Mouse (Mus musculus) common myeloid progenitor, adult 5-6 weeks (primary cell): ENCODE measurements around the gene Rftn1. TPM values are rescaled to one million over a fixed set of nuclear protein-coding genes. Genes with fewer than 3 reads are reported as not detected.
A peak's percentile ranks its signal among the peaks of the same experiment; 100 is the strongest.

Source experiments
- ATAC-seq: replicated peaks from 2 replicates; pipeline ENCODE4 v1.8.0; 2016; ENCODE audit warnings: low read depth, mild to moderate bottlenecking, moderate TSS enrichment, inconsistent platforms; ENCODE audit not compliant: poor library complexity, severe bottlenecking
- total RNA-seq: library from RNA; stranded (forward); fragments of 200-1000, 187-1606 nt; gene quantifications from 2 replicates; pipeline ENCODE4 v1.2.3, GENCODE M21; 2017

Rftn1 gene
- total RNA-seq, 1 experiment from 2014 or later = 43.0 TPM

DNA sequence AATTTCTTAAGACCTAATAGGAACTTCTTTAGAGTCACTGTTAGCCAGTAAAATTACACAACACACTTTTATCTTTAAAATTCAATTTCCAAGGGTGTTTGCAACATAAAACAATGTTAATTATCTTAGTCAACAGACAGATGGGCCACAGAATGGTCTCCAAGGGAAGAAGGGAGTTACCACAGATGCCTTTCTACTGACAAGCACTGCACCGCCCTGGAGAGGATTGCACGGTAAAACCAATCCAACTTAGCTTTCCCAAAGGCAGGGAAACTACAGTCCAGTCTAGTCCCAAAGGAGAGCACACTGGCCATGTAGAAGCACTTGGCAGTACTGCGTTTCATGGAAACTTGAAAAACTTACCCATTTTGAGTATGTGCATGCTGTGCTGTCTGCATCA is 89.1 kb downstream of the Rftn1 start:
- ATAC-seq = no peak

DNA sequence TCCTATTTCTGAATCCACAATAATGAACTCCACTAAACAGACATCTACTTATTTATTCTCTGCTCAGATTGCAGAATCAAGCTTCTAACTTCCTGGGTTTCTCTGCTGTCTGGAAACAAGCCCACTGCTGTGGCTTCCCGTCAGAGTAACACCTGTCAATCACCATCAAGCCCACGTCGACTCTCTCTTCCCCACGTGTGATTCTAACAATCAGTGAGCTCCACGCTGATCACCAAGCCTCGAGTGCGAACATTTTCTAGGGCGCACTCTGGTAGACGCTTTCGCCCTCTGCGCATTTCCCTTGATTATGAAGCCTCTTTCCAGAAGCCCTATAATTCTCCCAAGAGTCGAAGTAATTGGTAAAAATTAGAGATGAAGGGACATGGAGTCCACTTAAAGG is 90.4 kb downstream of the Rftn1 start:
- ATAC-seq = no peak

DNA sequence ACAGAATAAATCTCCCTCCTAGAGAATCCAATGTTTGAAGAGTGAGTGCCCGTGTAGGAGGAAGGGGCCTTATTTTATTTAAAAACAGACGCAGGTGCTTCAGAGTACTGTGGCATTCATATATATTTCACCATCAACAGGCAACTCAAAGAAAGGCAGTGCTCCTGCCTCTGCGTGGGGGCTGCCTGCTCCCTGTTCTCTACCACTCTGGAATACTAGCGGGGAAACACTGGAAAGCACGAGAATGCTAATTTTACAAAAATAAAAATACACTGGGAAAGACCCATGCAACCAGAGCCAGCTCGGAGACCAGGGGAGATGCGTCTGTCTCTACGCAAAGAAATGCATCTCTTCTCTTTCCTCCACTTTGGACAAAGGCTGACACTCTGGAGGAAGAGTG is 91.1 kb downstream of the Rftn1 start:
- no peak for ATAC-seq

DNA sequence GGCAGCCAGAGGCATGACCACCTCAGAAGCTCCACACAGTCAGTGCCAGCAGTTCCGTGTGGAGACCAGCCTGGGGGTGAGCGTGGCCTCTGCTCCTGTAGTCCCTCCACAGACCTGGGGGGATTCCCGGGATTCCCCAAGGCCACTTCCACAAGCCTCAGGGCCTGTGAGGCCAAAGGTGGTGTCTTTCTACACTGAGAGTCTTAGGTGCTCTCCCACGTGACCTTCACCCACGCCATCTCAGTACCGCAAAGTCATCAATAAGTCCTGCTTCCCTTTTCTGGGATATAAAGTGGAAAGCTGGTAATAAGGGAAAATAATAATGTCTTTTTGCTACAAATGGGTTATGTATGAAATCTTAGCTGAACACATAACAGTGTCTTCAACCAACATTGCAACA is 92.2 kb downstream of the Rftn1 start:
- no peak for ATAC-seq

DNA sequence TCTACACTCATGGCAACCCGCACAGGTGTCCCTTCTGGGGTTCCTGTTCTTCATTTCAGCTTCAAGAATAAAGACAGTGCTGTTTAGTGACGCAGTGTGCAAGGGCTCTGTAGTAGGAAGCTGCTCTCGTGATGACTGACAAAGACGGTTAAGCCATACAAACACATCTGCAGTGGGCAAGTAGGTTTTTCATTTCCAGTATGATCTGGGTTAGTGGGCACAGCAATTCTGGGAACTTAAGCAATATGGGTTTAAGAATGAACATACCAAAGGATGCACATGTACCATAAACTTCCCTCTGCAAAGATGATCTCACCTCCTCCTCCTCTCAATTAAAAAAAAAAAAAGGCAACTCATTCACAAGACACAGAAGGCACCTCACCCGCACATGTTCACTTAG is 92.6 kb downstream of the Rftn1 start:
- peak; percentile 72 for ATAC-seq

DNA sequence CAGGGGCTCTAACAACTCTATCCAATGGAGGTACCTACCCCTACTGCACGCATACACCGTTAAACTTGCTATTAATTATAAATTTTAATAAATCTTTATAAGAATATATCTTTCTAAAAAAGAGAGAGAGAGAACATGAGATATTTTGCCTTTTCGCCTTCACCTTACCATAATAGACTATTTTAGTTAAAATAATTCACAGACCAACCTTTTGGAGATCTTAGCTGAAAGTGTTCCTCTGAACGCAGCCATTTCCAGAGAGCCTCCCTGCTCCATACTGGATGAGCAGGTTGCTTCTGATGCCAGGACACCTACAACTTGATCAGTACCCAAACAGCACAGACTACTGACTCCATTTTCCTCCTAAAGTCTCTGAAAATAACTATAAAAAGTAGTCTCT is 94.2 kb downstream of the Rftn1 start:
- ATAC-seq = no peak

DNA sequence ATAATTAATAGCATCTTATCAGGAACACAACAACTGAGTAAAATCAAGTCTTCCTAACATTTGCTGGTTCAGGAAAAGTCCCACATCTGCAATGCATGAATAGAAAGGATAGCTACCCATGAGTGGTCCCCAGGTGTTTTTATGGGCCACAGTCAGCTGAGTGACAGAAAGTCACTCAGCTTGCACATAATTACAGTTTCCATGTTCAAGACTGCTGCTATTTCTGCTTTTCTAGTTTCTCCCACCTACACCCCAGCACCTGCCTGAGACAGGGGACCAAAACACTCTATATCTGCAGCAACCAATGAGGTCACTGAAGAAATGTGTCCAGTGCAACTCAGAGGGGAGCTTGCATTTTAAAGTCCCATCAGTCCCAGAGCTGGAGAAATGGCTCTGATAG is 95.9 kb downstream of the Rftn1 start:
- ATAC-seq = no peak

DNA sequence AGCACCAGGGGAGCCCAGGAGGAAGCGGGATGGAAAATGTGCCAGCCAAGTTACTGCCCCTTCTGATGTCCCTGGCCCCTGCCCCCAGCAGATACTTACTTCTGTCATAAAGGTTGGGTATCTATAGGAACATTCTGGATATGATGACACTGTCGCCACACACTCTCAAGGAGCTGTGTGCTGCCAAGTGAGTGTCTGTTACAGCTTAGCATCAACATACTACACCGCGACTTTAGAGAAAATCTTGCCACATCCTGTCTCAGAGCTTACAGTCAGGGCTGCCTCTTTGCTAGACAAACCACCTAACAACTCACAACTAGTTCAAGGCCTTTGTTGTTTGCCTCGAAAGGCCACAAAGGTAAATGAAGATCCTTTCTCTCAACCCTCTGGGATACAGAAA is 96.4 kb downstream of the Rftn1 start:
- peak; percentile 6; the same call in 1 of the 2 replicates for ATAC-seq

DNA sequence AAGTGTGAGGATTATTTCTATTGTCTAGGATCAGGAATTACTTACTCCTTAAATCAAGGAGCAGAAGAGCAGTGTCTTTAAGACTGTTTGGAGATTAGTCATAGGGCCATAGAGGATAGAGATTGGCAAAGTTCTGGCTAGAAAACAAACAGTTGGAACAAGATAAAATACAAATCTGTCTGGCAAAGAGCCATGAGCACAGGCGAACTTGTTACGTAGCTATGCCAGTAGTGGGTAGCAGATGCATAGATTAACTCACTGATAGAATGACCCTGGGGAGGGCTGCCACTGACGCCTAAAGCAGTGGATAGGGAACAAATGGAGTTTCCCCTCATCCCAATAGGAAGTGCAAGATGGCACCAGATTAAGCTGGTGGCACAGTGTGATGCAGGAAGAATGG is 97.1 kb downstream of the Rftn1 start:
- no peak for ATAC-seq

DNA sequence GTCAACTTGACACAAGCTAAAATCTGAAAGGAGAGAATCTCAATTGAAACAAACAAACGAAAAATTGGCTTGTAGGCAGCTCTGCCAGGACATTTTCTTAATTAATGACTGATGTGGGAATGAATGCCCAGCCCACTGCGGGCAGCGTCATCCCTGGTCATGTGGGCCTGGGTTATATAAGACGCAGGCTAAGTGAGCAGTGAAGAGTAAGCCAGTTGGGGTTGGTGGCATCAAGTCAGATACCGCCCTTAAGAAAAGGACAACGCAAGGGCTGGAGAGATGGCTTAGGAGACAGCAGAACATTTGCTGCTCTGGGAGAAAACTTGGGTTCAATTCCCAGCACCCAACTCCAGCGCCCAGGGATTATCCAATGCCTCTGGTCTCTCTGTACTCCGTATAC is 97.6 kb downstream of the Rftn1 start:
- no peak for ATAC-seq

DNA sequence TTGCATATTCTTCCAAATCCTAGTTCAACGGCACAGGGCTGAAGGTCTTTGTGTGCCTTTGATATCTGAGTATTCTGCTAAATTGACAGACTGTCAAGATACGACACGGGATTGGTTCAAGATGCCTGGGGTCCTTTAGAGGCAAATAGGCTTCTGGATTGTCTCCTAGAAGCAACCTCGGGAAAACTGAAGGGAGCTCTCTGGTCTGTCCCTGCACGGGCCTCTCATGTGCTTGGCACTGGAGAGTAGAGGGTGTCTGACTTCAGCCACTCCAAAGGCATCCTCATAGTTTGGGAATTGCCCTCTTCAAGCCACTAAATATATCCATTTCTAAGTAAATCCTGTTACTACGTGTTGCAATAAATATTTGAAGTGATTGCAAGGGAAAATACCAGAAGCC is 98.6 kb downstream of the Rftn1 start:
- no peak for ATAC-seq

DNA sequence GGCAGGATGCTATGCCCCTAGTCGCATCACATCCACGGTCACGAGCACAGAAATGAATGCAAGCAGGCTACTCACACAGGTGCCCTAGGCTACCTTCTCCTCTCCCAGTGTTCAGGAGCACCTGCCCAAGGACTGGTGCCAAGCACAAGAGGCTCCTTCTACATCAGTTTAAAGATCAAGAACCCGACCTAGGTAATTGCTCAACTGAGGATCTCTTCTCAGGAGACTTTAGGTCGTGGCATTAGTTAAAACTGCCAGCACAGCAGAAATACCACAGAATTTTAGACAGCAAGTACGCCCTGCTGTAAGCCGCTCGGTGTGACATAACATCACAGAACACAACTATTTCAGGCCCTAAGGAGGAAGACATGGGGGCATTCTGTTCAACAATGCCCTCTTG is 100.7 kb downstream of the Rftn1 start:
- no peak for ATAC-seq

DNA sequence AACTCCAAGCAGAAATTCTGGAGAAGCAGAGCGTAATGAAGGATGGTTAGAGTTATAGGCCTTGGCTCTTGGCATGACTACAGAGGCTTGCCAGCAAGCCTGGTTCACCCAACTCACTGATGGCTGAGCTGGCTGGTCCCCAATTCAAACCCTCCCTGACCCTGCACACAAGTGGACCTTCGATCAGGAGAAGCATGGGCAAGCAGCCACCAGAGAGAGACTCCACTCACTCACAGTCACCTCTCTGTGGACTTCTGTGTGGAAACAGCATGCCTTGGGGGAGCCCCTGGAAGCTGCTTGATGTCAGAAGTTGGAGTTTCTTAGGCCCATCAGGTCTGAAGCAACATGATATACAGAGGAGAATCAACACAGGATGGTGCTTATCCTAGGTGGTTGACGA is 102.4 kb downstream of the Rftn1 start:
- no peak for ATAC-seq

DNA sequence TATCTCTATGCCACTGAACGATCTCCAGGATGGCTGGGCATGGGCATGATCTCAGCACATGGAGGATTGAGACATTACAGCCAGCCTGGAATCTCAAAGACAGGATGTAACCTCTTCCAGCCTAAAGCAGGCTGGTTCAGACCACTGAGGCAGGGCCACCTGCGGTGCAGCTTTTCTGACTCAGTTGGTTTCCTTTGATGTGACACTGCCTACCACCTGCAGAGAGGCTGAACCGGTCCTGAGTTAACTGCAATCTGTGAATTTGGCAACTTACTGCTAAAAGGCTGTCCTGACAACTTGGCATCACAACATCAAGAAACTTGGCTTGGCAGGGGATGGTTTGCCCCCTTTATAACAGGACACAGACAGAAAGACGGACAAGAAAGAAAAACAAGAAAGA is 103.6 kb downstream of the Rftn1 start:
- ATAC-seq = no peak

DNA sequence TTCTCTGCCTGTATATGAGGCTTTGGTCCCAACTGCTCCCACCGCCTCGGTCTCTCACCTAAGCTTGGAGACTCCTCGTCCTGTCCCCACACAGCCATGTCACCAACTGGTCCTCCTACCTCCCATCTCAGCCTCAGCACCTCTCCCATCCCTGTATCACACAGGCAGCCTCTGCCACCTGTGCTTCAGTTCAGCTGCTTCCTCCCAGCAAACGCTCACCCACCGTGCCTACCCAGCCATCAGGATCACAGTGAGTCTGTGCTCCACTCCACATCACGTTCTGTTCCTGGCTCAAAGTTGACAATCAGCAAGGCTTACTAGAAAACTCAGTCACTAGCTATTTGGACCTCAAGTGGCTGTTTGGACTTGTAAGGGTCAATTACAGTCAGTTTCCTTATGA is 105.8 kb downstream of the Rftn1 start:
- ATAC-seq = no peak

DNA sequence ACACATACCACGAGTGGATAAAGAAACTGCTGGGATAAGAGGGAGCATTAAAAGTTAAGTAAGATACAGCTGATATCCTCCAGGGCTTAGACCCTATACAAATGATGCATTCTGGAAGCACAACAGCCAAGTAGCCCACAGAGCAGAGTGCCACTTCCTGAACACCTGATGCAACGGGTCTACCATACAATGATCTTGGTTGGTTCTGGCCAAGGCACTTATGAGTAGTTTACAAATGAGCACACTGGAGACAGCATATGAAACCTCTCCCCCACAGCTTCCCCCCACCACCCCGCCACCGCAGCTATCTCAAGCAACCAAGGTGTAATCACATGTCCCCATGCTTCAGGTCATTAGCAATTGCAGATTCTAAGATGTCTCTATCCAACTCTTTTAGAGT is 106.5 kb downstream of the Rftn1 start:
- no peak for ATAC-seq

DNA sequence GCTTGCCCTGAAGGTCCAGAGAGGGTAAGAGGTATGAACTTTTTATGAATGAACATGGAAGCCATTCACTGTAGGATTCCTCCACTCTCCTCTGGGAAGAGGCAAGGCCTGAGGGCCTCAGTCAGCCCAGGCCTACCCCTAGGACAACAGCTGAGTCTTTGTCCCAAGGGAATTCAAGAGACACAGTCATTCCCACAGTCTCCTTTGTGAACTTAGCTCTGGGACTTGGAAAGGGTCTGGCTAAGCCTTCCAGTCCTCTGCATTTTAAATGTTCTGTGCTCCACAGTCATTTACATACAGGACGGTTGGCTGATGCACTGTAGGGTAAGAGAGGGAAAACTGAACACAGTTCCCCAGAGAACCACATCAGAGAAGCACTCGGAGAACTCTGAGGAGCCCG is 107.5 kb downstream of the Rftn1 start:
- ATAC-seq = no peak

DNA sequence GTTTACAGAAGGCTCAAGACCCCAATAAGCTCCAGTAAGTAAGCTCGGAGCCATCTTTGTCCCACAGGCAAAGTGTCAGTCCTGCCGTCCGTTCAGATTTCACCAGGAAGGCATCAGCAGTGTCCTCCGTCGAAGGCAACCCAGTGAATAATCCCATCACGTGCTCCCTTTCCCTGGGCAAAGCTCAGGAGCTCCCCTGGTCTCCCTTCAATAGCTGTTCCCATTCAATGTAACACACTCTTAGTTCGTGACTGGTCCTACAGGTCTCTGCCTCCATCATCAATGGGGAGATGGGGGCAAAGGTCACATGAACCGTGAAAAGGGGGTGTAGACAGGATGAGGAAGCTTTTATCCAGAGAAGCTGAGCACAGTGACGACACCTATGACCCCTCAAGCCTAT is 108.8 kb downstream of the Rftn1 start:
- no peak for ATAC-seq

DNA sequence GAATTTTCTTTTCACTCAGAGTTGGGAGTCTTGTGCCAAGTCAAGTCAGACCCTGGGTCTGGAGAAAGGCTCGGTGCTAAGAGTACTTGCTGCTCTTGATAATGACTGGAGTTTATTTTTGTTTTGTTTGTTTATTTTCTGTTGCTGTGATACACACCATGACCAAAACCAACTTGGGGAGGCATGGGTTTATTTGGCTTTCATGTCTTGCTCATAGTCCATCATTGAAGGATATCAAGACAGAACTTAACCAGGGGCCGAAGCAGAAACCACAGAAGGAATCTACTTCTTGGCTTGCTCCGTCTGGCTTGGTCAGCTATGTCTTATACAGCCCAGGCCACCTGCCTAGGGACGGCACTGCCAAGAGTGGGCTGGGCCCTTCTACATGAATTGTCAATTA is 109.5 kb downstream of the Rftn1 start:
- ATAC-seq = no peak

DNA sequence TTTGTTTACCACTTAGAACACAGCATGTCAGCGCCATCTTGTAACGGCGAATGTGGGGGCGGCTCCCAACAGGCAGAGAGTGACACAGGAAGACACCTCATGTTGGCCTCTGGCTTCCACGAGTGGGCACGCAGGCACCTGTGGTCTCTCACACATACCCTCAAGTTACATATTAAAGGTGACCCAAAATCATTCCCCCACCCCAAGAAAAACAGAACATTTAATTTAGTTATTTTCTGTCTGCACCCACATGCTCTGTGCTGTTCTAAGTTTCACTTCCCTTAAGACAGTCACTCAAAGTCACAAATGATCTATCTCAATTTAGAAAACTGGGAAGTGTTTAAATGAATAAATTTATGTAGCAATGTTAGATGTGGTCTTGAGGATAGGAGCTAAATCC is 111.7 kb downstream of the Rftn1 start:
- ATAC-seq = peak; percentile 69

DNA sequence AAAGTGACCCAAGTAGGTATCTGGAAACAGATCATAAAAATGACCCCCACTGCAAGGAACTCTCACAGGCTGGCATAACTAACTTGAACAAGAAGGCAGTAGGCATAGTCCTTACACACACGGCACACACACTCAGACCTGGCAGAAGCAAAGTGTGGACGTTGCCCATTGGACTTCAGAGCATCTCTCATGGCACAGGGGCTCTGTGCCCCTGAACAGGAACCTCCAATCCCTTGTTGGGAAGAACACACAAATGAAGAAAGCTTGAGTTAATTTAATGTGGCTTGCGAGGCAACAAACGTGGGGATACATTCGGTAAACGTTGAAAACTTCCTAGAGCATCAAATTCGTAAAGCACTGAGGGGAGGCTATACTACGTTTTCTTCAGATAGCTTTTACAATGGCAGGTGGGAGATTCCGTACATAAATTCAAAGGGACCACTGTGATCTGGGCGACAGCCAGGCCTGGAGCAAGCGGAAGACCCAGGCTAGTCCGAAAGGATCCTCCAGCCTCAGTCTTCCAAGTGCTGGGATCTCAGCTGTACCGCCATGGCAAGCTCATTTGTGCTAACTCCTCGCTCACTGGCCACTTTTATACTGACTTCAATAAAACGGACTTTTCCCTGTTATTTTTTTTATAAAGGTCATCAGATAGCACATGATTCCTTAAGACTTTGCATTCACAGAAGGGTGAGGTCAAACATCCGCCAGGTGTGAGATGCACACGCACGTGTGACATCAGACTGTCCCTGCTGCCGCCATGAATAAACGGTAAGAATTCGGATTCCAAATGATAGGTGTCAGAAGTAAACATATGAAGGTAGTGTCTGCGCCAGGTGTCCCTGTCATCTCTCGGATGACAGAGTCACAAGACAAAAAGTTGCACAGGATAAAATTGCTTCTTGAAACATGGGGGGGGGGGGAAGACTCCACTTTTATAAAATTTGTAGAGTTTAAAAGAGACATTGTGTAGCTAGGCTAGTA is 117.2 kb downstream of the Rftn1 start:
- ATAC-seq = no peak

DNA sequence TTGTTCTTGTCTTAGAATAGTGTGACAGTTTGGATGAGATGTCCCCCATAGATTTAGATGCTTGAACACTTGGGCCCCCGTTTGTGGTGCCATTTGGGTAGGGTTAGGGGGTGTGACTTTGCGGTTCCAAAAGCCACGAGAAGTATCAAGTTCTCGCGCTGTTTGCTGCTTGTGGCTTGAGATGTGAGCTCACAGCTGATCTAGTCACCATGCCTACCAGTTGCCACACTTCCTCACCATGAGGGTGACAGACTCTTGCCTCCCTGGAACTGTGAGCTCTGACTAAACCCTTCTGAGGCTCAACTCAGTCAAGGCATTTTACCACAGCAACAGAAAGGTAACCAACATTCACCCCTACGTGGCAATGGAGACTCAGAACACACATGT is 118.9 kb downstream of the Rftn1 start:
- peak; percentile 79 for ATAC-seq
